Mouse (Mus musculus): ENCODE data around the gene Oas1d.

- no peak for TF ChIP-seq CTCF (IDR thresholded peaks at IDR 0.05; ENCODE audit: low read depth)
- TF ChIP-seq EP300 (optimal IDR thresholded peaks at IDR 0.05) = no peak
Measured at GRCm38 (mm10) chr5:120923969-120924368, 9.6 kb downstream of the Oas1d start.

Data from stomach, postnatal 0 days (tissue).